Mouse (Mus musculus): ENCODE measurements around the gene Tcta. TPM values are rescaled to one million over a fixed set of nuclear protein-coding genes. Genes with fewer than 3 reads are reported as not detected.
"Not testable (repeated sequence)": the region's sequence is repeated elsewhere in the genome, so short reads cannot be mapped to it uniquely, and the experiment has no call there.

Tcta gene
- polyA plus RNA-seq, 1 experiment from 2014 or later: 15.2 TPM

DNA sequence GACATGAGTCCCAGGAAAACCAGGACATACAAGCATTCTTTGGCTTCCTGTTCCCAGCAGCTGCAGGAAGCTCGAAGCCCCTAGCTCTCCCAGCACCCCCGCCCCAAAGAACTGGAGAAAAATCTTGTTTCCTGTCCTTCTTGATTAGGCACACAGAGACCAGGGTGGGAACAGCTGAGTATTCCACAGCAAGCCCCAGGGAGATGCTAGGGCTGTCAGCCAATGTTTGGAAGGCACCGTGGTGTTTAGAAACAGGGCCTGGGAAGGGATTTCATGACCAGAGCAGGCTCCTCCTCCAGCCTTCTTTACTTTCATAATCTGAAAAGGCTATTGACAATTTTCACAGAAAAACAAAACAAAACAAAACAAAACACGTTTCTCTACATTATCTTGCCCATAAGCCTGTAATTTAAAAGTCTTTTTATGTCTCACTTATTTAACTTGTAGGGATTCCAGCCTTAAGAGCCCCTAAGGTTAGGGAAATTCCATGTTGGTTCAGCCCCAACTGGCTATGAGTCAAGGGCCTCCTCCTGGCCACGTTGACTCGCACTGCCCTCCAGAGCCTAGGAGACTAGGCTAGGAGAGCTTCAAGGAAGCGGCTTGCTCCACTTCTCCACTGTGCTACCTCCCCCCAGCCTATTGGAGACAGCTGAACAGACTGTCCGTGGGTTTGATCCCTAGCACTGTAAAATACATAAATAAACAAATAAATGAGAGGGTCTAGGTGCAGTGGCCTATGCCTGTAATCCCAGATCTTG, 25.7 kb downstream of the Tcta start:
- Histone ChIP-seq H3K4me1 (ENCODE audit: control insufficient read depth, low read depth, low read length) (peaks cover under 1% of the 10 kb centered on the region; the same call in 1 of the 2 replicates), H3K27me3 (ENCODE audit: control insufficient read depth, insufficient read depth, low read depth, low read length) (no peaks in the 10 kb centered on the region), H3K9me3 (replicated peaks; ENCODE audit: control insufficient read depth, low read length) (no peaks in the 10 kb centered on the region), H3K9ac (ENCODE audit: low read depth, low read length) (no peak overlapping the region), H3K27ac (ENCODE audit: low read length) (0 out of 2 replicates have a peak overlapping the region, but pooled peaks have one; percentile 32), H3K4me3 (ENCODE audit: low read depth, low read length) (no peak overlapping the region), H3K4me2 (ENCODE audit: low read depth, low read length) (no peak overlapping the region), H3K36me3 (ENCODE audit: control insufficient read depth, insufficient read depth) (no peaks in the 10 kb centered on the region)
- WGBS (ENCODE audit: insufficient replicate concordance): 26% methylated on average over 8 of the region's 8 CpGs
- ATAC-seq (ENCODE audit: low read depth): peak; percentile 42; the same call in 1 of the 2 replicates

- Histone ChIP-seq H3K4me1 (ENCODE audit: control insufficient read depth, low read depth, low read length) (peaks cover 6% of the 10 kb centered on the region; the same call in 1 of the 2 replicates), H3K27ac (ENCODE audit: low read length) (no peak overlapping the region), H3K4me2 (ENCODE audit: low read depth, low read length) (no peak overlapping the region), H3K9ac (ENCODE audit: low read depth, low read length) (no peak overlapping the region), H3K4me3 (ENCODE audit: low read depth, low read length) (no peak overlapping the region), H3K9me3 (replicated peaks; ENCODE audit: control insufficient read depth, low read length) (no peaks in the 10 kb centered on the region), H3K27me3 (ENCODE audit: control insufficient read depth, insufficient read depth, low read depth, low read length) (no peaks in the 10 kb centered on the region), H3K36me3 (ENCODE audit: control insufficient read depth, insufficient read depth) (no peaks in the 10 kb centered on the region)
- ATAC-seq (ENCODE audit: low read depth): no peak
- 54% methylated on average over 10 of the region's 10 CpGs for WGBS (ENCODE audit: insufficient replicate concordance)
These were observed 27.1 kb downstream of the Tcta start for GRCm38 (mm10) chr9:108278697-108279450.

- no peak overlapping the region for H3K4me2 ChIP-seq (ENCODE audit: low read depth, low read length)
- no peaks in the 10 kb centered on the region for H3K9me3 ChIP-seq (replicated peaks; ENCODE audit: control insufficient read depth, low read length)
- peaks cover 6% of the 10 kb centered on the region for H3K4me1 ChIP-seq (ENCODE audit: control insufficient read depth, low read depth, low read length)
- no peak overlapping the region for H3K27ac ChIP-seq (ENCODE audit: low read length)
- 40% methylated on average over 6 of the region's 6 CpGs for WGBS (ENCODE audit: insufficient replicate concordance)
- no peak for ATAC-seq (ENCODE audit: low read depth)
- no peaks in the 10 kb centered on the region for H3K27me3 ChIP-seq (ENCODE audit: control insufficient read depth, insufficient read depth, low read depth, low read length)
- H3K9ac ChIP-seq (ENCODE audit: low read depth, low read length): no peak overlapping the region
- H3K36me3 ChIP-seq (ENCODE audit: control insufficient read depth, insufficient read depth): no peaks in the 10 kb centered on the region
- H3K4me3 ChIP-seq (ENCODE audit: low read depth, low read length): no peak overlapping the region
These were observed 30.7 kb downstream of the Tcta start for GRCm38 (mm10) chr9:108275331-108275659.

DNA sequence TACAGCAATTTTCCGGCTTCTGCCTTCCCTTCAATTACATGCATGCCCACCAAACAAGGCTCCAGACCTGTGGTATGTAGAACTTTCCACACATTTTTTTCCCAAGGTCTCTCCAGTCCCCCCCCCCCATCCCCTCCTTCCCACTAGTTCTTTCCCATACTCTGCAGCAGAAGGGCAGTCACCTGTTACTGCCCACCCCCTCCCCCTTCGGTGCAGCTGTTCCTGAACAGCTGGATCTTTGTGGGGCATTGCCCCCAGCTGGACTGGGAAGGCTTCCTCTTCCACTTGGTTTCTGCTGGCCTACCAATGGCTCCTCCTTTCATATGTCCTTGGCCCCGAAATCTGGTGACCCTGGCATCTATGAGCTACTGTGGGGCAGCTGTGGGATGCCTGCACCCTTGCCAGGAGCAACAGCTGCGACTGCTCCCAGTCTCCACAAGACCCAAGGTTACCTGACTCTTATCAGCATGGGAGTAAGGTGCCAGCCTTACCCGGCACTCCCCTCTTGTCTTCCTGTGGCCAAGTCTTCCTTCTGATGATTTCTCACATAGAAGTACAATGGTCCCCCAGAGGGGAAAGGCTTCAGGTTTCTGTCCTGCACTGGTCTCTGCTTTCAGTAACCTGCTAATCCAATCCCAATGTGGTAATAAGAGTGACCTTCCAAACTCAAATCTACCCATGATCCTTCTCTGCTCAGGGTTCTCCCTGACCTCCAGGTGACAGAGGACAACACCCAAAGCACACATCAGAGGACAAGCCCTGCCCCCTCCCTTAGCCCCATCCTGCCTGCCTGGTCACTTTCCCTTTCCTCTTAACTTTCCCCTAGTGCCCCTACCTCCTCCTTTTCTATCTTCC, 31.3 kb downstream of the Tcta start:
- 55% methylated on average over 5 of the region's 5 CpGs for WGBS (ENCODE audit: insufficient replicate concordance)

GRCm38 (mm10) chr9:108273485-108273884, 32.5 kb downstream of the Tcta start:
- no peaks in the 10 kb centered on the region for H3K9me3 ChIP-seq (replicated peaks; ENCODE audit: control insufficient read depth, low read length)
- H3K4me1 ChIP-seq (ENCODE audit: control insufficient read depth, low read depth, low read length): peaks cover 6% of the 10 kb centered on the region
- H3K9ac ChIP-seq (ENCODE audit: low read depth, low read length): no peak overlapping the region
- H3K4me2 ChIP-seq (ENCODE audit: low read depth, low read length): no peak overlapping the region
- no peaks in the 10 kb centered on the region for H3K27me3 ChIP-seq (ENCODE audit: control insufficient read depth, insufficient read depth, low read depth, low read length)
- no peak overlapping the region for H3K4me3 ChIP-seq (ENCODE audit: low read depth, low read length)
- ATAC-seq (ENCODE audit: low read depth): no peak
- H3K27ac ChIP-seq (ENCODE audit: low read length): no peak overlapping the region
- no peaks in the 10 kb centered on the region for H3K36me3 ChIP-seq (ENCODE audit: control insufficient read depth, insufficient read depth)
- WGBS (ENCODE audit: insufficient replicate concordance): 63% methylated on average over 4 of the region's 4 CpGs

More for the DNA sequence above, 31.3 kb downstream of the Tcta start:
- no peak overlapping the region for H3K4me3 ChIP-seq (ENCODE audit: low read depth, low read length)
- no peak overlapping the region for H3K27ac ChIP-seq (ENCODE audit: low read length)
- H3K36me3 ChIP-seq (ENCODE audit: control insufficient read depth, insufficient read depth): no peaks in the 10 kb centered on the region
- peaks cover 6% of the 10 kb centered on the region for H3K4me1 ChIP-seq (ENCODE audit: control insufficient read depth, low read depth, low read length)
- no peaks in the 10 kb centered on the region for H3K27me3 ChIP-seq (ENCODE audit: control insufficient read depth, insufficient read depth, low read depth, low read length)
- peak; percentile 72 for ATAC-seq (ENCODE audit: low read depth)
- H3K9ac ChIP-seq (ENCODE audit: low read depth, low read length): no peak overlapping the region
- H3K9me3 ChIP-seq (replicated peaks; ENCODE audit: control insufficient read depth, low read length): no peaks in the 10 kb centered on the region
- H3K4me2 ChIP-seq (ENCODE audit: low read depth, low read length): no peak overlapping the region

DNA sequence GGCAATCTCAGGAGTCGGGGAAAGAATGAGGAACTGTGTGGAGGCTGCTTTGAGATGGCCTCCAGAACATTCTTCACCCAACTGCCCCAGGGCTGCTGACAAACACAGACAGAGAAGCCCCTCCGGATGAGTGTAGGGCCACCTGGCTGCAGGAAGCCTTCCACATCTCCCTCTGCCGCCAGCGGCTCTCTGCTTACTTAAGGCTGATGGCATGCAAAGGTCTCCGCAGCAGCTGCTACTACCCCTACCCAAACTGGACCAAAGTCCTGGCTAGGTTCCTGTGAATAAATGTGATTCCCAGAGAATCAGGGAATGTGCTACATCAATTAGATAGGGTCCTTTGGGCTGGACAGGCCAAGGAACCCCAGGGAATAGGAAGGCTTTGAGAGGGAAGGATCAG, 33.3 kb downstream of the Tcta start:
- H3K4me3 ChIP-seq (ENCODE audit: low read depth, low read length): no peak overlapping the region
- H3K27ac ChIP-seq (ENCODE audit: low read length): no peak overlapping the region
- H3K36me3 ChIP-seq (ENCODE audit: control insufficient read depth, insufficient read depth): no peaks in the 10 kb centered on the region
- no peak for ATAC-seq (ENCODE audit: low read depth)
- no peaks in the 10 kb centered on the region for H3K9me3 ChIP-seq (replicated peaks; ENCODE audit: control insufficient read depth, low read length)
- no peaks in the 10 kb centered on the region for H3K27me3 ChIP-seq (ENCODE audit: control insufficient read depth, insufficient read depth, low read depth, low read length)
- no peak overlapping the region for H3K9ac ChIP-seq (ENCODE audit: low read depth, low read length)
- peaks cover 6% of the 10 kb centered on the region for H3K4me1 ChIP-seq (ENCODE audit: control insufficient read depth, low read depth, low read length)
- H3K4me2 ChIP-seq (ENCODE audit: low read depth, low read length): no peak overlapping the region
- WGBS (ENCODE audit: insufficient replicate concordance): 48% methylated on average over 5 of the region's 5 CpGs

DNA sequence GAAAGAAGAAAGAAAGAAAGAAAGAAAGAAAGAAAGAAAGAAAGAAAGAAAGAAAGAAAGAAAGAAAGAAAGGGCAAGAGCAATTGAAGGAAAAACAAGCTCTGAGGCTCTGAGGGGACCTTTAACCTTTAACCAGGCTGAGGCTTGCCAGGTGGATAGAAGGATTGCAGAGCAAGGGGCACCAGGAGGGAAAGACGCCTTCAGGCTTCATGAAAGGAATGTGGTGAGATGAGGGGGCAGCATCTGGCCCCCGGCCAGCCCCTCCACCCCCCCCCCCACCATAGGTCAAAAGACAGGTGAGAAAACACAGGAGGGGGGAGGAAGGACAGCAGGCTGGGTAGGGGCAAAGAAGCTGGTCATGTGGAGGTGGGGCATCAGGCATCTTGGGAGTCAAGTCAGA, 34.0 kb downstream of the Tcta start:
- no peak overlapping the region for H3K9ac ChIP-seq (ENCODE audit: low read depth, low read length)
- WGBS (ENCODE audit: insufficient replicate concordance): 42% methylated on average over 2 of the region's 2 CpGs
- no peak for ATAC-seq (ENCODE audit: low read depth)
- no peak overlapping the region for H3K27ac ChIP-seq (ENCODE audit: low read length)
- H3K4me2 ChIP-seq (ENCODE audit: low read depth, low read length): no peak overlapping the region
- H3K4me1 ChIP-seq (ENCODE audit: control insufficient read depth, low read depth, low read length): peaks cover 6% of the 10 kb centered on the region
- no peaks in the 10 kb centered on the region for H3K9me3 ChIP-seq (replicated peaks; ENCODE audit: control insufficient read depth, low read length)
- H3K36me3 ChIP-seq (ENCODE audit: control insufficient read depth, insufficient read depth): no peaks in the 10 kb centered on the region
- no peaks in the 10 kb centered on the region for H3K27me3 ChIP-seq (ENCODE audit: control insufficient read depth, insufficient read depth, low read depth, low read length)
- no peak overlapping the region for H3K4me3 ChIP-seq (ENCODE audit: low read depth, low read length)

GRCm38 (mm10) chr9:108268701-108269100, 37.3 kb downstream of the Tcta start:
- H3K9me3 ChIP-seq (replicated peaks; ENCODE audit: control insufficient read depth, low read length); H3K9ac ChIP-seq (ENCODE audit: low read depth, low read length); H3K27me3 ChIP-seq (ENCODE audit: control insufficient read depth, insufficient read depth, low read depth, low read length); H3K4me3 ChIP-seq (ENCODE audit: low read depth, low read length); H3K4me2 ChIP-seq (ENCODE audit: low read depth, low read length); H3K27ac ChIP-seq (ENCODE audit: low read length); H3K36me3 ChIP-seq (ENCODE audit: control insufficient read depth, insufficient read depth); ATAC-seq (ENCODE audit: low read depth); H3K4me1 ChIP-seq (ENCODE audit: control insufficient read depth, low read depth, low read length): not testable (repeated sequence)
- 68% methylated on average over 6 of the region's 7 CpGs for WGBS (ENCODE audit: insufficient replicate concordance)
